Mouse (Mus musculus) midbrain, embryonic 13.5 days (tissue): Measurements from ENCODE around the gene Gm29644. TPM values are rescaled to one million over a fixed set of nuclear protein-coding genes. Genes with fewer than 3 reads are reported as not detected.
"Not testable (repeated sequence)": the region's sequence is repeated elsewhere in the genome, so short reads cannot be mapped to it uniquely, and the experiment has no call there.

Experiments
- ATAC-seq: fragments of 200-750 bp; cut with Nextera tagmentation; 2 replicates; pipeline ENCODE4 v1.8.0; 2017; ENCODE audit warnings: mild to moderate bottlenecking, moderate TSS enrichment, moderate library complexity
- H3K27ac ChIP-seq: fragments of 300-500 bp; sonication (generic); 2 replicates; pipeline ENCODE4 v1.5.1; 2015; ENCODE audit warnings: inconsistent platforms, mild to moderate bottlenecking, moderate library complexity
- H3K27me3 ChIP-seq: fragments of 300-500 bp; sonication (generic); 2 replicates; pipeline ENCODE4 v1.6.1; 2015; ENCODE audit warnings: mild to moderate bottlenecking, inconsistent platforms
- H3K36me3 ChIP-seq: fragments of 300-500 bp; sonication (generic); 2 replicates; pipeline ENCODE4 v1.6.1; 2015; ENCODE audit warnings: mild to moderate bottlenecking, inconsistent platforms
- H3K4me1 ChIP-seq: fragments of 300-500 bp; sonication (generic); replicated peaks from 2 replicates; pipeline ENCODE4 v1.6.1; 2015; ENCODE audit warnings: inconsistent platforms
- H3K4me2 ChIP-seq: fragments of 300-500 bp; sonication (generic); replicated peaks from 2 replicates; pipeline ENCODE4 v1.6.1; 2015; ENCODE audit warnings: moderate library complexity, mild to moderate bottlenecking, inconsistent platforms
- H3K4me3 ChIP-seq: fragments of 300-500 bp; sonication (generic); replicated peaks from 2 replicates; pipeline ENCODE4 v1.5.1; 2015; ENCODE audit warnings: mild to moderate bottlenecking, inconsistent platforms
- H3K9ac ChIP-seq: fragments of 300-500 bp; sonication (generic); replicated peaks from 2 replicates; pipeline ENCODE4 v1.6.1; 2015; ENCODE audit warnings: mild to moderate bottlenecking, inconsistent platforms
- H3K9me3 ChIP-seq: fragments of 300-500 bp; sonication (generic); 2 replicates; pipeline ENCODE4 v1.6.1; 2016; ENCODE audit warnings: mild to moderate bottlenecking, inconsistent platforms
- WGBS: fragments of 180-500 bp; shearing (Covaris S2); methylation state at CpG from one replicate; pipeline ENCODE4 v1.1.7; 2015; 5-methylcytosine and 5-hydroxymethylcytosine counted together
- polyA plus RNA-seq: library from polyadenylated mRNA; unstranded; fragments of >200 nt; fragmentation: Nextera tagmentation; extraction: Ambion mirVana; gene quantifications from 2 replicates; pipeline ENCODE4 v1.2.1, GENCODE M21; 2015

Gm29644 gene
- polyA plus RNA-seq: not detected in 2 replicates

GRCm38 (mm10) chrY:70303187-70303586 is at the start of gene Gm29644, which contains the start of gene Gm29423:
Gm29644 (minus strand) TSS chrY:70303343.
Gm29423 (minus strand) TSS chrY:70303287.
- no CpG with 5 or more reads among the region's 2 CpGs for WGBS
- not testable (repeated sequence) for ATAC-seq, H3K9me3 ChIP-seq, H3K4me3 ChIP-seq, H3K27me3 ChIP-seq, H3K9ac ChIP-seq, H3K36me3 ChIP-seq, H3K4me1 ChIP-seq, H3K4me2 ChIP-seq, H3K27ac ChIP-seq

- not testable (repeated sequence) for H3K9me3 ChIP-seq, H3K27me3 ChIP-seq, H3K4me1 ChIP-seq, ATAC-seq, H3K36me3 ChIP-seq, H3K4me2 ChIP-seq, H3K27ac ChIP-seq, H3K9ac ChIP-seq, H3K4me3 ChIP-seq
- WGBS: no CpG with 5 or more reads among the region's 4 CpGs
Measured at GRCm38 (mm10) chrY:70273542-70273941, 29.6 kb downstream of the Gm29644 start, which contains the start of gene Gm21118. Gm21118 (minus strand) TSS chrY:70273642.

Other genes with a start within 250 kb of the Gm29644 start
- gene Gm21118, start 29.7 kb downstream of the Gm29644 start, polyA plus RNA-seq: not detected in 2 replicates
- gene Gm29423, start 56 bp downstream of the Gm29644 start, polyA plus RNA-seq: not detected in 2 replicates
- not detected in 2 replicates for gene Gm20888, start 138.5 kb upstream of the Gm29644 start, polyA plus RNA-seq